Mouse (Mus musculus) brain, embryonic 14.5 days (tissue): ENCODE measurements around the gene Gm20425.

ENCODE experiments used
- CTCF ChIP-seq: fragments of 200-500 bp; IDR thresholded peaks from 2 replicates; pipeline ENCODE4 v1.5.1; 2012; ENCODE audit warnings: inconsistent platforms, mild to moderate bottlenecking, moderate library complexity, borderline replicate concordance; ENCODE audit not compliant: insufficient read depth, insufficient read length; ENCODE audit errors: extremely low read depth
- POLR2A ChIP-seq: fragments of 200-500 bp; IDR thresholded peaks from 2 replicates; pipeline ENCODE4 v1.6.1; 2012; ENCODE audit warnings: mild to moderate bottlenecking, inconsistent platforms, borderline replicate concordance; ENCODE audit not compliant: poor library complexity, insufficient read depth, insufficient read length, severe bottlenecking; ENCODE audit errors: extremely low read depth

DNA sequence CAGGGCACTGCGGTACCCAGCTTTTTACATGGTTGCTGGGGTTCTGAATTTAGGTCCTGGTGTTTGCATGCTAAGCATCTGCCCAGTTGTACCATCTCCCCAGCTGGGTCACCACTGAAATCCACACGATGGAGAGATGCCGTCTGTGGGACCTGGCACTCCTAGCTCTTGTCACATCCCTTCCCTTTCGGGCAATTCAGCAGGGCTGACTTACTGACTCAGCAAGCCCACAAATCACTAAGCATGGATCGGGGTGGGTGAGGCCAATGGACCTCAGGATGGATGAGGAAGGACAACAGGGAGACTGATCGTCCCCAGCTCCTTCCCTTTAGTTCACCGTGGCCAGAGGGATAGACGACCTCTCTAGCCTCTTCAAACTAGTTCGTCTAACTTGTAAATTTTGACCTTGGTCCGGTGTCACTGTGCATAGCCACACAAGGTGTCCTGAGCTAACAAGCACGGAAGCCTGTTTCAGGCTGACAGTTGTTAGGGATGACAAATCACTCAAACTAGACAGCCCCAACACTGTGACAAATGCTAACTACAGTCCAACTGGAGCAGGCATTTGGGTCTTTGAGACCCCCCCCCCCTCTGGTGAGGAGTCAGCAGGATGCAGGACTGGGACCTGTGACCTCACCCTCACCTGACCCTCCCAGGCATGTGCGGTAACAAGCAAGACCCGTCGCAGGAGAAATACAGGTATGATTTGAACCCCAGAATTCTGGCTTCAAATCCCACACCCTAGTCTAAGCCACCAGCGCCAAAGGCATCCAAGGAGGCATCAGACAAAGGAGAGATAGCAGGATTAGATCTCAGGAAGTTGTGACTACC lies 855 bp downstream of the Gm20425 start:
- TF ChIP-seq CTCF, result no peak
- no peak for TF ChIP-seq POLR2A
